Mouse (Mus musculus) thymus, adult 2 months (tissue): ENCODE data around the gene Eif2s2.
"Not testable (repeated sequence)": the region's sequence is repeated elsewhere in the genome, so short reads cannot be mapped to it uniquely, and the experiment has no call there.

Experiments used
- CTCF ChIP-seq: fragments of 200-500 bp; IDR thresholded peaks from 2 replicates; pipeline ENCODE4 v1.5.1; 2012; ENCODE audit warnings: mild to moderate bottlenecking, control low read depth, low read length, moderate library complexity, borderline replicate concordance; ENCODE audit not compliant: control insufficient read depth, poor library complexity, insufficient read depth; ENCODE audit errors: extremely low read depth
- POLR2A ChIP-seq: fragments of 200-500 bp; IDR thresholded peaks from 2 replicates; pipeline ENCODE4 v1.6.1; 2012; ENCODE audit warnings: mild to moderate bottlenecking, low read length, control low read depth, moderate library complexity; ENCODE audit not compliant: control insufficient read depth, poor library complexity, insufficient read depth; ENCODE audit errors: extremely low read depth

DNA sequence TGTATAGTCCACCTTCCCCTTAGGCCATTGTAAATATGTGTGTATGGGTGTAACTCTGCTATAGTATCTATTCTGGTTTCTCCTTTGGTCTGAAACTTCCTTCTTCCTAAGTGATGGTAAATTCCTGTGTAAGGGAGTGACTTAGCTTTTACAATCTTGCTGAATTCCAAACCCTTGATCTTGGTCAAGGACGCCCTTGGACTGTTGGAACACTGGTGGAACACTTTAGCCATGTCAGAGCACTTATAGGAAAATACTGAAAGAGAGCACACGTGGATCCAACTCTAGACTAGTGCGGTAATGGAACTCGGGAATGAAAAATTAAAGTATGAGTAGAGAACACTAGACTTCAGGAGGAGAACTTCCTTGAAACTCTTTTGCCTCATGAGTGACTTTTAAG lies 6.7 kb upstream of the Eif2s2 start:
- TF ChIP-seq CTCF, POLR2A: not testable (repeated sequence)
